Mouse (Mus musculus): ENCODE measurements at regions not wholly inside any gene's neighbourhood (a gene's known extent, or its start where the extent isn't known, plus 50 kb on each side); places are given as distances from the start of the nearest gene placed in this dataset.
A peak's percentile ranks its signal among the peaks of the same experiment; 100 is the strongest.

DNA sequence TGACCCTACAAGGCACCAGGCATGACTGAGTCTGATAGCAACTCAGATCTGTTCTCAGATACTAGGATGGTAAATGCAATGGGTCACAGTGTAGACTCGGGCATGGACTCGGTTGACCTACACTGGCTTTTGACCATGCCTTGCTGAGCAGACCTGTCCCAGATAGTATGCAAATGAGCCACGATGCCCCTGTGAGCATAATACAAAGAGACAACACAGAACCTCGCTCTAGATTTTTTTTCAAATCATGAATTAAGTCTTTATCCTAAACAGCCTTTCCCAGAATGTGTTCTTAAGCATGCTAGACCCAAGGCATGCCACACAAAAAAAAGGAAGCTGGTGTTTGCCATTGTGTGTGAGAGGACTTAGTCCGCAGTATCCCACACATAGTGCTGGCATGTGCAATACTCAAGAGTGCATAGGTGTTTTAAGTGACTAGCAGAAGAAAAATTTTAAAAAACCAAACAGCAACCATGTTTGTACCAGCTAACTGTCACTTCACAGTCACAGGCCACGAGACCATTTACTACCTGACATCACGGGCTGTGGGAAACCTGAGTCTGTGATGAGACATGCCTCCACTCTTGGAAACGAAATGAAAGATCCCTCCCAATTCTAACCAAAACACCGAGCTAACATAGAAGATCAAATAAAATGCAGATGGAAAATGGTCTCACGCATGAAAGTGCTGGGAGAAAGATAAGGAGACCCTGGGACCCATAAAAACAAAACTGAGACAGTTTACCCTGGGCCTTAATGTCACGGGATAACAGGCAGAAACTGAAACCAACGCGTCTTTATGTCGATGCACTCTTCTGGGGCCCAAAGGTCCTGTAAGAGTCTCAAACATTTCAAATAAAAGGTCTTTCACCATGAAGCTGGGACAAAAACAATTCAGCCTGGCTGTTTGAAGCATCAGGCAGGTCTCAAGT, 95.2 kb downstream of the Fasl start:
- Histone ChIP-seq H3ac (ENCODE audit: control insufficient read depth, insufficient read length, low read depth) (no peak overlapping the region), H3K79me2 (ENCODE audit: control insufficient read depth, insufficient read depth) (no peaks in the 10 kb centered on the region), H3K4me3 (ENCODE audit: insufficient read depth, poor library complexity, severe bottlenecking) (no peak overlapping the region), H3K79me3 (ENCODE audit: low read depth) (no peaks in the 10 kb centered on the region), H3K36me3 (ENCODE audit: control insufficient read depth, insufficient read depth) (no peaks in the 10 kb centered on the region), H3K27me3 (ENCODE audit: control insufficient read depth, insufficient read depth, insufficient read length) (no peaks in the 10 kb centered on the region)
- TF ChIP-seq MYOG (IDR thresholded peaks at IDR 0.05; ENCODE audit: control insufficient read depth, extremely low read depth, insufficient read length) (no peak), MYOD1 (IDR thresholded peaks at IDR 0.05; ENCODE audit: control insufficient read depth, insufficient read length, low read depth) (no peak), CTCF (IDR thresholded peaks at IDR 0.05; ENCODE audit: control insufficient read depth, insufficient read depth, insufficient read length) (no peak), CEBPB (IDR thresholded peaks at IDR 0.05; ENCODE audit: low read depth) (no peak), FOSL1 (IDR thresholded peaks at IDR 0.05; ENCODE audit: insufficient read depth, low read length, poor library complexity, severe bottlenecking) (no peak), MAX (IDR thresholded peaks at IDR 0.05) (no peak), USF1 (IDR thresholded peaks at IDR 0.05; ENCODE audit: low read depth) (no peak)

DNA sequence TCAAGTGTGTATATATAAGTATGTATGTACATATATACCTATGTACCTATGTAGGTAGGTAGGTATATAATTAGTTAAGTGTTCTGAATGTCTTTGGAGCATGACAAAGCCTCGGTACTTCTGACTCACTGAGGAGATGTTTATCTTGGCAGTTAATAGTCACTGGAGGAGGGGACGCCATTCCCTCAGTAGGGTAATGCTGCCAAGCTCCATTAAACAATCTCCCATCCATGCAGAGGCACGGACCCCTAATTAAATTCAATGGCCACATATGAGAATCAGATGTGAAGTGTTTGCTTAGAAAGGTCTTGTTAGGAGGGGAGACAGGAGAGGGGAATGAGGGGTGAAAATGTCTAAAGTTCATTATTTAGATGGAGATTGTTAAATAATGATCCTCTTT, 99.3 kb downstream of the Fasl start:
- TF ChIP-seq CEBPB (IDR thresholded peaks at IDR 0.05; ENCODE audit: low read depth) (no peak), CTCF (IDR thresholded peaks at IDR 0.05; ENCODE audit: control insufficient read depth, insufficient read depth, insufficient read length) (no peak), MYOD1 (IDR thresholded peaks at IDR 0.05; ENCODE audit: control insufficient read depth, insufficient read length, low read depth) (no peak), FOSL1 (IDR thresholded peaks at IDR 0.05; ENCODE audit: insufficient read depth, low read length, poor library complexity, severe bottlenecking) (no peak), USF1 (IDR thresholded peaks at IDR 0.05; ENCODE audit: low read depth) (no peak), MAX (IDR thresholded peaks at IDR 0.05) (no peak)
- Histone ChIP-seq H3K36me3 (ENCODE audit: control insufficient read depth, insufficient read depth) (no peaks in the 10 kb centered on the region), H3K27me3 (ENCODE audit: control insufficient read depth, insufficient read depth, insufficient read length) (no peaks in the 10 kb centered on the region), H3ac (ENCODE audit: control insufficient read depth, insufficient read length, low read depth) (no peak overlapping the region), H3K4me3 (ENCODE audit: insufficient read depth, poor library complexity, severe bottlenecking) (no peak overlapping the region), H3K79me3 (ENCODE audit: low read depth) (no peaks in the 10 kb centered on the region), H3K79me2 (ENCODE audit: control insufficient read depth, insufficient read depth) (no peaks in the 10 kb centered on the region)

GRCm38 (mm10) chr1:161687548-161687947, 100.7 kb downstream of the Fasl start:
- H3K79me2 ChIP-seq (ENCODE audit: control insufficient read depth, insufficient read depth) = no peaks in the 10 kb centered on the region
- no peak for TF ChIP-seq MAX (IDR thresholded peaks at IDR 0.05)
- TF ChIP-seq FOSL1 (IDR thresholded peaks at IDR 0.05; ENCODE audit: insufficient read depth, low read length, poor library complexity, severe bottlenecking) = no peak
- TF ChIP-seq MYOD1 (IDR thresholded peaks at IDR 0.05; ENCODE audit: control insufficient read depth, insufficient read length, low read depth) = no peak
- peak; percentile 12 for TF ChIP-seq USF1 (IDR thresholded peaks at IDR 0.05; ENCODE audit: low read depth)
- TF ChIP-seq CTCF (IDR thresholded peaks at IDR 0.05; ENCODE audit: control insufficient read depth, insufficient read depth, insufficient read length) = peak; percentile 69
- TF ChIP-seq CEBPB (IDR thresholded peaks at IDR 0.05; ENCODE audit: low read depth) = no peak
- TF ChIP-seq MYOG (IDR thresholded peaks at IDR 0.05; ENCODE audit: control insufficient read depth, extremely low read depth, insufficient read length) = no peak
- no peaks in the 10 kb centered on the region for H3K79me3 ChIP-seq (ENCODE audit: low read depth)
- no peak overlapping the region for H3ac ChIP-seq (ENCODE audit: control insufficient read depth, insufficient read length, low read depth)
- no peak overlapping the region for H3K4me3 ChIP-seq (ENCODE audit: insufficient read depth, poor library complexity, severe bottlenecking)
- H3K36me3 ChIP-seq (ENCODE audit: control insufficient read depth, insufficient read depth) = no peaks in the 10 kb centered on the region
- H3K27me3 ChIP-seq (ENCODE audit: control insufficient read depth, insufficient read depth, insufficient read length) = no peaks in the 10 kb centered on the region

DNA sequence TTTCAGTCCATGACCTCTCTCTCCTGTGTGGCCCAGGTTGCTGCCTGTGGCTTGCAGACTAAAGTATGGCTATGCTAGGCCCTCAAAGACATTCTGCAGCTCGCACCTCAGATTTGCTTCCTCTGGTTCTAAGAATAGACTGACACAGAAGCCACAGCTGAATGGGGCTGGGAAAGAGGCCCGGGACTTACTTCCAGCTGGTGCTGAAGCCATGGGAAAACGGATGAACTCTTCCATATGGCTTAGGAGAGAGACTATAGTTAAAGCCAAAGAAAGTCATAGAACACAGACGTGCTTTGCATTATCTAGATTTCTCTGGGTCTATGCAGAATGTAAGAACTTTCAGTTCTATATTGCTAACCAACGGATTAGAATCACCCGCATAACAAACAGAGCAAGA, 107.7 kb downstream of the Fasl start:
- H3K4me3 ChIP-seq (ENCODE audit: insufficient read depth, poor library complexity, severe bottlenecking) = no peak overlapping the region
- no peak for TF ChIP-seq MYOG (IDR thresholded peaks at IDR 0.05; ENCODE audit: control insufficient read depth, extremely low read depth, insufficient read length)
- TF ChIP-seq FOSL1 (IDR thresholded peaks at IDR 0.05; ENCODE audit: insufficient read depth, low read length, poor library complexity, severe bottlenecking) = no peak
- TF ChIP-seq CEBPB (IDR thresholded peaks at IDR 0.05; ENCODE audit: low read depth) = no peak
- no peak for TF ChIP-seq CTCF (IDR thresholded peaks at IDR 0.05; ENCODE audit: control insufficient read depth, insufficient read depth, insufficient read length)
- TF ChIP-seq MAX (IDR thresholded peaks at IDR 0.05) = no peak
- TF ChIP-seq USF1 (IDR thresholded peaks at IDR 0.05; ENCODE audit: low read depth) = no peak
- TF ChIP-seq MYOD1 (IDR thresholded peaks at IDR 0.05; ENCODE audit: control insufficient read depth, insufficient read length, low read depth) = no peak
- H3ac ChIP-seq (ENCODE audit: control insufficient read depth, insufficient read length, low read depth) = no peak overlapping the region
- no peaks in the 10 kb centered on the region for H3K27me3 ChIP-seq (ENCODE audit: control insufficient read depth, insufficient read depth, insufficient read length)
- no peaks in the 10 kb centered on the region for H3K36me3 ChIP-seq (ENCODE audit: control insufficient read depth, insufficient read depth)
- H3K79me3 ChIP-seq (ENCODE audit: low read depth) = no peaks in the 10 kb centered on the region
- H3K79me2 ChIP-seq (ENCODE audit: control insufficient read depth, insufficient read depth) = no peaks in the 10 kb centered on the region

- TF ChIP-seq MYOD1 (IDR thresholded peaks at IDR 0.05; ENCODE audit: control insufficient read depth, insufficient read length, low read depth) (no peak), MYOG (IDR thresholded peaks at IDR 0.05; ENCODE audit: control insufficient read depth, extremely low read depth, insufficient read length) (no peak), USF1 (IDR thresholded peaks at IDR 0.05; ENCODE audit: low read depth) (no peak), CTCF (IDR thresholded peaks at IDR 0.05; ENCODE audit: control insufficient read depth, insufficient read depth, insufficient read length) (no peak), FOSL1 (IDR thresholded peaks at IDR 0.05; ENCODE audit: insufficient read depth, low read length, poor library complexity, severe bottlenecking) (no peak), MAX (IDR thresholded peaks at IDR 0.05) (no peak), CEBPB (IDR thresholded peaks at IDR 0.05; ENCODE audit: low read depth) (no peak)
- no peak overlapping the region for H3ac ChIP-seq (ENCODE audit: control insufficient read depth, insufficient read length, low read depth)
- no peaks in the 10 kb centered on the region for H3K79me3 ChIP-seq (ENCODE audit: low read depth)
- no peak overlapping the region for H3K4me3 ChIP-seq (ENCODE audit: insufficient read depth, poor library complexity, severe bottlenecking)
- H3K27me3 ChIP-seq (ENCODE audit: control insufficient read depth, insufficient read depth, insufficient read length) = no peaks in the 10 kb centered on the region
- H3K79me2 ChIP-seq (ENCODE audit: control insufficient read depth, insufficient read depth) = no peaks in the 10 kb centered on the region
- no peaks in the 10 kb centered on the region for H3K36me3 ChIP-seq (ENCODE audit: control insufficient read depth, insufficient read depth)
Observed at GRCm38 (mm10) chr1:161670937-161671336, 117.4 kb downstream of the Fasl start.

Data from C2C12 (cell line).